ENCODE assay signal across 10 mouse cellular contexts in the genomic region with DNA sequence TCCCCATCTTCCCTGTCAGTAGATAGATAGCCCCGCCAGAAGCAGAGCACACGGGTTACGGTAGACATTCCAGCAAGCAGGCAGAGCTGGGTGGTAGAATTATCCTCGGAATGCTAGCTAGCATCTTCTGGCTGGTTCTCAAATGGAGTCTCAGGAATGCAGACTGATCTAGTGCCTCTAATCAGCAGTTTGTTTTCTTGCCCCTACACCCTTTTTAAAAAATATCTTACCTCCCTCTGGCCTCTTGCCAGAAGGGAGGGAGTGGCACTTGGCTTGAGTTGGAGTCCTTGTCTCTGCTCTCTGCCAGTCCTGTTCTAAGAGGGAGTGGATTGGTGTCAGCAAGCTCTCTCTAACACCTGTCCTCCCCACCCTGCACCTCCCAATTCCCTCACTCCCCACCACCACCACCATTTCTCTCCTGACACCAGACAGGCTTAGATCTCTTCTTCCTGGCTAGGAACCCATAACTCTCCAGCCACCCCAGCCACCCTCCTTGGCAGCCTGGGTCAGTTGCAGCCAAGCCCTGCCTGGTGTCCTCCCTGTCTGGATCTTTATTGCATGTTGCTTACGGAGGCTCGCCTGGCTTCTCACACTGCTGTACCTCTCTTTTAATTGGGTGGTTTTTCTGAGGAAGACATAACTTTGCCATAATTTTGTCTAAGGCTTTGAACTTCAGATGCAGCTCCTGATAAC.
DNase-seq lines count a peak whose midpoint lies in the region; ATAC-seq and TF ChIP-seq lines count a peak whose summit lies in the region.
"Had no signal": no experiment of that assay in that cellular context is flagged by ENCODE, and none has a peak within 500 bp of the region (broad histone marks: within the 10 kb centered on the region; RNA-seq: fewer than 3 reads in every experiment).

No protein-coding gene starts in this region.

- no peak overlapping the region for H3K4me2 ChIP-seq in embryonic facial prominence, embryonic 15.5 days (replicated peaks)
- H3K4me2 ChIP-seq in intestine, postnatal 0 days (replicated peaks; ENCODE audit: low read depth) = no peak overlapping the region

- DNase-seq in adrenal gland, postnatal 10 days = peak; percentile 4
- no peak for DNase-seq in adrenal gland, postnatal 36 days
- peak; percentile 68 for DNase-seq in lung, postnatal 36 days
- no peak for DNase-seq in thymus, postnatal 14 days
- DNase-seq in right cerebral cortex, postnatal 10 days (ENCODE audit: low spot score in 2 of 2) = no peak
- no peak for DNase-seq in frontal cortex, postnatal 14 days (ENCODE audit: low spot score in 2 of 2)
- DNase-seq: cerebellum, adult 18-20 months; gastrocnemius, postnatal 10 days had no signal

- no peaks in the 10 kb centered on the region for H3K27me3 ChIP-seq in embryonic facial prominence, embryonic 15.5 days
- H3K27me3 ChIP-seq in intestine, postnatal 0 days (replicated peaks; ENCODE audit: control insufficient read depth, insufficient read depth, low read length) = no peaks in the 10 kb centered on the region

- no peaks in the 10 kb centered on the region for H3K9me3 ChIP-seq in embryonic facial prominence, embryonic 15.5 days (replicated peaks)
- no peaks in the 10 kb centered on the region for H3K9me3 ChIP-seq in intestine, postnatal 0 days (ENCODE audit: control insufficient read depth)

- H3K36me3 ChIP-seq in embryonic facial prominence, embryonic 15.5 days = no peaks in the 10 kb centered on the region
- H3K36me3 ChIP-seq in intestine, postnatal 0 days (ENCODE audit: control insufficient read depth, insufficient read depth) = no peaks in the 10 kb centered on the region; the same call in 1 of the 2 replicates

- WGBS in embryonic facial prominence, embryonic 15.5 days = 35% methylated on average over 6 of the region's 6 CpGs
- whole genome bisulfite sequencing in intestine, postnatal 0 days = 32% methylated on average over 6 of the region's 6 CpGs

- H3K4me1 ChIP-seq in embryonic facial prominence, embryonic 15.5 days = peaks cover 10% of the 10 kb centered on the region
- no peaks in the 10 kb centered on the region for H3K4me1 ChIP-seq in intestine, postnatal 0 days (replicated peaks; ENCODE audit: control insufficient read depth, insufficient read depth, low read length)

- no peak overlapping the region for H3K9ac ChIP-seq in embryonic facial prominence, embryonic 15.5 days
- no peak overlapping the region for H3K9ac ChIP-seq in intestine, postnatal 0 days (ENCODE audit: low read depth, low read length)

- no peak overlapping the region for H3K4me3 ChIP-seq in embryonic facial prominence, embryonic 15.5 days (replicated peaks)
- H3K4me3 ChIP-seq in intestine, postnatal 0 days (ENCODE audit: low read depth, low read length) = no peak overlapping the region

- peak overlapping the region; percentile 72 for H3K27ac ChIP-seq in embryonic facial prominence, embryonic 15.5 days (replicated peaks)
- H3K27ac ChIP-seq in intestine, postnatal 0 days (ENCODE audit: low read depth, low read length) = no peak overlapping the region

- peak; percentile 77; the same call in 1 of the 2 replicates for ATAC-seq in embryonic facial prominence, embryonic 15.5 days (ENCODE audit: insufficient number of reproducible peaks, low FRiP score, low TSS enrichment, low read depth)
- ATAC-seq in intestine, postnatal 0 days = peak; percentile 36; the same call in 1 of the 2 replicates

- TF ChIP-seq CTCF in intestine, postnatal 0 days (IDR thresholded peaks at IDR 0.05; ENCODE audit: low read depth) = no peak

Comparison
In these comparisons a context has a peak if more than half of its experiments do, and no peak if none do; other contexts are left out.
1. DNase-seq: peak in adrenal gland, postnatal 10 days (single experiment) and lung, postnatal 36 days (single experiment); none in adrenal gland, postnatal 36 days (0 of 2), thymus, postnatal 14 days (single experiment), right cerebral cortex, postnatal 10 days (0 of 2) and frontal cortex, postnatal 14 days (0 of 2).